Mouse (Mus musculus) neutrophil, adult 59 days (primary cell): ENCODE results near the gene Hist3h2a. TPM values are rescaled to one million over a fixed set of nuclear protein-coding genes. Genes with fewer than 3 reads are reported as not detected.

Experiments
- total RNA-seq, 2 experiments: library from RNA; stranded (reverse); gene quantifications; 1 replicate in 1 of 2; 2 replicates in 1 of 2; pipeline ENCODE4 v1.2.4; 2023

Hist3h2a gene
- 10 to 100 TPM; 56.8 to 72.0 TPM for total RNA-seq

DNA sequence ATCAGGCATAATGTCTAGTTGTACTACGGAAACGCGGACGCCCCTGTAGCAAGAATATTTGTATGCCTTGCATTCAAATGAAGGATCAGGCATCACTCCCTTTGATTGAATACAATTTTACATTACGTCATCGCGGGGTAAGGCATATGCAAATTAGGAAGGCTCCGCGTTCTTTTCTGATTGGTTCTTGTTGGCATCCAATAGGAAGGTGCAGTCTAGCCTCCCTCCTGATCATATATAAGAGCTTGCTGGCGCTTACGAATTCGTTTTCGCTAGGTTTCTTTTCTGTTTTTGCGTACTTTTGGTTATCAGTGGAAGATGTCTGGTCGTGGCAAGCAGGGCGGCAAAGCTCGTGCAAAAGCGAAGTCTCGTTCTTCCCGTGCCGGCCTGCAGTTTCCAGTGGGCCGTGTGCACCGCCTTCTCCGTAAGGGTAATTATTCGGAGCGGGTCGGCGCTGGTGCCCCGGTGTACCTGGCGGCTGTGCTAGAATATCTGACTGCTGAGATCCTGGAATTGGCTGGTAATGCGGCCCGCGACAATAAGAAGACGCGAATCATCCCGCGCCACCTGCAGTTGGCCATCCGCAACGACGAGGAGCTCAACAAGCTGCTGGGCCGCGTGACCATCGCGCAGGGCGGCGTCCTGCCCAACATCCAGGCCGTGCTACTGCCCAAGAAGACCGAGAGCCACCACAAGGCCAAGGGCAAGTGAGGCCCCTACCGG lies at the start of gene Hist3h2a, which contains the start of gene Trim17:
Gene Hist3h2a (plus strand): TSS at position 266 of the 723 bp plus-strand sequence.
Gene Trim17 (plus strand): TSS at position 266 of the 723 bp plus-strand sequence.

DNA sequence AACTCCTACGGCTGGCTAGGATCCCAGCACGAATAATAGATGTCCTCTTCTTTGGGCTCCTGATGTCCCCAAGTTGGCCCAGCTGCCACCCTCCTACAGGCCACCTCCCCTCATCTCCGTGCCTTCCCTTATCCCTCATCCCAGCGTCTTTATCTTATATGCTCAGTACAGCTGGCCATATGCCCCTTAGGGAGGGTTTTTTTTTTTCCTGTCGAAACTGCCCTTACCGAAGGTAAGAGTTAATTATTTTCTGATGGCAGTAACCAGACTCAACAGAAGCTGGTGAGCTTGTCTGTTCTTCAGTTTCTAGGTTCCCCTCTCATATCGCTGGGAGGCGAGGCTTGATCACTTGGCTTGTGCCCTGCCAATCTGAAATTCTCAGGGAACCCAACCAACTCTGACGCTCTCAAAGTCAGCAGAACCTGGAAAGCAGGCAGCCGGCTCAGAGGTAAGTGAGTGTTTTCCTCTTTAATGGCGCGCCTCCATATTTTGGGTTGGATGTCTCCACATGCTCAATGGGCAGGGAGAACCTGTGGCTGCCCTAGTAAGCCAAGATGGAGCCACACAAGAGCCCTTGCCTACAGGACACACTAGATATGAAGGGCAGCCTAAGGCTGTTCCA lies 36.6 kb upstream of the Hist3h2a start, which contains the start of gene Btnl10:
Gene Btnl10 (plus strand): TSS at position 164 of the 622 bp plus-strand sequence.

DNA sequence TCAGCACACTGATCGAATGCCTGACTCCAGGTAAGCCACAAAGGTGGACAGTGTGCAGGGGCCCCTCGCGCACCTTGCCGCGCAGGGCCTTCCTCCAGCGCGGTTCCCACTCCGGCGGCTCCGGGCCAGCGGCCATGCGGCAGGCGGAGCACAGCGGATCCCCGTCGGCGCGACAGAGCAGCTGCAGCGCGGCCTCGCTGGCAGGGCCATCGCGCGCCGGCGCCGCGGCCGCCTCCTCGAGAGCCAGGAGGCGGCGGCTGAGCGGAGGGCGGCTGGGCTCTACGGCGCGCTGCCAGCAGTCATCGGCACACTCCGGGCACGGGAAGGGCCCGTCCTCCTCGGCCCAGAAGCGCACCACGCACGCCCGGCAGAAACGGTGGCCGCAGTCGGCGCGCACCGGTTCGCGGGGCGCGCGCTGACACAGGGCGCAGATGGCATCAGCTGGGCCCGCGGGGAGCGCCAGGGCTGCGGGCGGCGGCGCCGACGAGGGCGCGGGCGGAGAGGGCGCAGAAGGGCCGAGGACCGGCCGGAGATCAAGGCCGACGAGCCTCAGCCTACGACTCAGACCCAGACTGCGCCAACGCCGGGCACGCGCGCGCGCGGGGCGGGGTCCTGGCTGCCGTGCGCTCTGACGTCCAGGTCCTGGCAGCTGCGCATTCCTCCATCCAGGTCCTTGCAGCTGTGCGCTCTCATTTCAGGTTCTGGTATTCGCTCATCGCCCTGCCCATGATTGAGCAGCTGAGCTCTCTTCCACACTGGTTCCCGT lies 16.0 kb upstream of the Hist3h2a start, which contains the start of gene Rnf187:
Gene Rnf187 (minus strand): TSS at position 595 of the 766 bp plus-strand sequence.

DNA sequence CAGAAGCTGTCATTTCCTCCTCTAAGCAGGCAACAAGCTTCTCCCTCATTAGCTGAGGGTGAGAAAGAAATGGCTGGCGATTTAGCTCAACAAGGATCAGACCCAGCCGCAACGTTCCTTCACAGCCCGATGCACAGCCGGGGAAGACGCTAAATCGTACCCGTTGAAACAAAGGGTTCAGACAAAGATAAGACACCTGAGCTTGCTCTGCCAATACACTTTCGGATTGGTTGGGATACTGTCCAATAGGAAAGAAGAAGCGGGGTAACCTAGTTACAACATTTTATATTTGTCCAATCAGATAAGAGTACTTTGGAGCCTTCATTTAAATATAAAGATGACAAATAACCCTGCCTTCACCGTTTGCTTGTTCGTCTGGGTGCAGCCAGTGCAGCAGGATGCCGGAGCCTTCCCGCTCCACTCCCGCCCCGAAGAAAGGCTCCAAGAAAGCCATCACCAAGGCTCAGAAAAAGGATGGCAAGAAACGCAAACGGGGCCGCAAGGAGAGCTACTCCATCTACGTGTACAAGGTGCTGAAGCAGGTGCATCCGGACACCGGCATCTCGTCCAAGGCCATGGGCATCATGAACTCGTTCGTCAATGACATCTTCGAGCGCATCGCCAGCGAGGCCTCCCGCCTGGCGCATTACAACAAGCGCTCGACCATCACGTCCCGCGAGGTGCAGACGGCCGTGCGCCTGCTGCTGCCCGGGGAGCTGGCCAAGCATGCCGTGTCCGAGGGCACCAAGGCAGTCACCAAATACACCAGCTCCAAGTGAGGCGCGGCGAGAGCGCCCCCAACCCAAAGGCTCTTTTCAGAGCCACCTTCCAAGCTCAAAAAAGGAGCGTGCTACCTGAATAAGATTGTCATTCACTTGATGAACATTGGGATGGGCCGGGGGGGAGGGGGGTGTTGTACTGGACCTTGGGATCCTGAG lies 5.7 kb upstream of the Hist3h2a start, which contains the start of gene Hist3h2ba:
Gene Hist3h2ba (plus strand): TSS at position 379 of the 938 bp plus-strand sequence.

DNA sequence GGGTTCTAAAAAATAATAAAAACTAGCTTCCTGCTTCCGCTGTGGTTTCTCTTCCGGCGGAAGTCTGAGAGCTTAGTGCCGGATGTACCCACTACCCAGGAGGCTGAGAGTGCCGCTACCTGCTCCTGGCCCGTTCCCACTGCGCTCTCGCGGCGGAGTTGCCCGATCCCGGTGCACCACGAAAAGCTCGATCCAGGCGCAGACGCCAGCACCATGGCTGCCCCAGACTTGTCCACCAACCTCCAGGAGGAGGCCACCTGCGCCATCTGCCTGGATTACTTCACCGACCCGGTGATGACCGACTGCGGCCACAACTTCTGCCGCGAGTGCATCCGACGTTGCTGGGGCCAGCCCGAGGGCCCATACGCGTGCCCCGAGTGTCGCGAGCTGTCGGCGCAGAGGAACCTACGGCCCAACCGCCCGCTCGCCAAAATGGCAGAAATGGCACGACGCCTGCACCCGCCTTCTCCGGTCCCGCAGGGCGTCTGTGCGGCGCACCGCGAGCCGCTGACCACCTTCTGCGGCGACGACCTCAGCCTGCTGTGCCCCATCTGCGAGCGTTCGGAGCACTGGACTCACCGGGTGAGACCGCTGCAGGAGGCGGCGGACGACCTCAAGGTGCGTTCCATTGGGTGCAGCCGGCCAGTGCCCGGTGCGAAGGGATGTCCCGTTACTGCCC lies 23.7 kb downstream of the Hist3h2a start, which contains the start of gene Trim11:
Gene Trim11 (plus strand): TSS at position 67 of the 679 bp plus-strand sequence.

Other genes with a start within 250 kb of the Hist3h2a start
- gene Olfr318, start 230.7 kb upstream of the Hist3h2a start, total RNA-seq, result under 1 TPM; 0.11 to 0.18 TPM
- not detected for gene Olfr317, start 215.5 kb upstream of the Hist3h2a start, total RNA-seq
- gene Olfr316, start 202.0 kb upstream of the Hist3h2a start, total RNA-seq, result not detected
- not detected for gene Olfr315, start 181.5 kb upstream of the Hist3h2a start, total RNA-seq
- not detected for gene Olfr314, start 171.7 kb upstream of the Hist3h2a start, total RNA-seq
- gene Fam183b, start 152.7 kb upstream of the Hist3h2a start, total RNA-seq, result not detected
- gene Olfr313, start 139.7 kb upstream of the Hist3h2a start, total RNA-seq, result not detected
- not detected for gene Olfr312, start 125.4 kb upstream of the Hist3h2a start, total RNA-seq
- gene Olfr311, start 115.4 kb upstream of the Hist3h2a start, total RNA-seq, result not detected
- 1 to 10 TPM; 1.6 to 2.4 TPM for gene Gm12258, start 107.5 kb upstream of the Hist3h2a start, total RNA-seq
- 1 to 10 TPM; 2.2 to 3.8 TPM for gene 2810021J22Rik, start 87.5 kb upstream of the Hist3h2a start, total RNA-seq
- gene Zfp39, start 50.5 kb upstream of the Hist3h2a start, total RNA-seq, result 1 to 10 TPM; 4.5 to 4.9 TPM
- gene Btnl10, start 36.8 kb upstream of the Hist3h2a start, total RNA-seq, result 1 to 10 TPM; 3.0 to 8.3 TPM
- gene Rnf187, start 15.8 kb upstream of the Hist3h2a start, total RNA-seq, result 10 to 100 TPM; 48.0 to 49.7 TPM
- 10 to 100 TPM; 14.0 to 44.6 TPM for gene Hist3h2ba, start 5.8 kb upstream of the Hist3h2a start, total RNA-seq
- not detected for gene Trim17, start within 50 bp of the Hist3h2a start, total RNA-seq
- 10 to 100 TPM; 60.6 to 63.2 TPM for gene Trim11, start 23.4 kb downstream of the Hist3h2a start, total RNA-seq
- gene Obscn, start 181.7 kb downstream of the Hist3h2a start, total RNA-seq, result under 1 TPM; 0.02 TPM
- 1 to 10 TPM; 4.8 to 6.6 TPM for gene Iba57, start 209.1 kb downstream of the Hist3h2a start, total RNA-seq
- not detected for gene Gjc2, start 228.5 kb downstream of the Hist3h2a start, total RNA-seq
- 10 to 100 TPM; 12.1 to 13.2 TPM for gene Guk1, start 237.5 kb downstream of the Hist3h2a start, total RNA-seq
- gene Mrpl55, start 247.8 kb downstream of the Hist3h2a start, total RNA-seq, result 10 to 100 TPM in 1 of 2 experiments, 1 to 10 TPM in 1; 9.3 to 13.5 TPM